Comparison of ENCODE assay signal across 9 mouse cellular contexts in genomic region chr8:120500701-120501261, GRCm38 (mm10).
DNase-seq lines count a peak whose midpoint lies in the region; ATAC-seq and TF ChIP-seq lines count a peak whose summit lies in the region.
"Had no signal": no experiment of that assay in that cellular context is flagged by ENCODE, and none has a peak within 500 bp of the region (broad histone marks: within the 10 kb centered on the region; RNA-seq: fewer than 3 reads in every experiment).

No protein-coding gene starts in this region.

- WGBS in lung, adult 2 months: 60% methylated on average over 8 of the region's 8 CpGs

- TF ChIP-seq CTCF in lung, adult 2 months (IDR thresholded peaks at IDR 0.05; ENCODE audit: insufficient read depth, low read length): no peak

- no peak for ATAC-seq in granulocyte monocyte progenitor cell, adult 5-6 weeks (replicated peaks; ENCODE audit: poor library complexity, severe bottlenecking)
- ATAC-seq: midbrain, embryonic 15.5 days had no signal

- peaks cover 45% of the 10 kb centered on the region for H3K4me1 ChIP-seq in lung, adult 2 months (ENCODE audit: control insufficient read depth, insufficient read depth, low read length)

- no peak for TF ChIP-seq POLR2A in lung, adult 2 months (IDR thresholded peaks at IDR 0.05; ENCODE audit: borderline replicate concordance, extremely low read depth, low read depth, low read length)

- peak; percentile 92 for DNase-seq in heart, adult 11 months
- no peak for DNase-seq in heart, adult 8-10 months (ENCODE audit: low spot score)
- peak; percentile 90 for DNase-seq in urinary bladder, postnatal 14 days (ENCODE audit: low spot score)
- no peak for DNase-seq in urinary bladder, postnatal 10 days (ENCODE audit: low spot score)
- peak; percentile 54 for DNase-seq in lung, adult 2 months
- no peak for DNase-seq in spleen, postnatal 14 days (ENCODE audit: low spot score in 2 of 2)
- DNase-seq in right cerebral cortex, postnatal 36 days (ENCODE audit: low spot score in 2 of 2): no peak

- no peak overlapping the region for H3K4me3 ChIP-seq in lung, adult 2 months (replicated peaks; ENCODE audit: extremely low read depth, low read depth, low read length)
- H3K4me3 ChIP-seq: midbrain, embryonic 15.5 days had no signal

Comparison
In these comparisons a context has a peak if more than half of its experiments do, and no peak if none do; other contexts are left out.
1. DNase-seq: peak in heart, adult 11 months (single experiment), urinary bladder, postnatal 14 days (single experiment) and lung, adult 2 months (single experiment); none in heart, adult 8-10 months (single experiment), urinary bladder, postnatal 10 days (single experiment), spleen, postnatal 14 days (0 of 2) and right cerebral cortex, postnatal 36 days (0 of 2).